Mouse (Mus musculus) cerebellum, adult 18-20 months (tissue): ENCODE measurements around the gene Lgmn.

Experiments
- DNase-seq, 2 experiments: peaks; one replicate each; pipeline ENCODE4 v3.0.0; 2021

Lgmn gene

GRCm38 (mm10) chr12:102439632-102440023, at the start of gene Lgmn:
TSS of gene Lgmn (minus strand) at chr12:102439813.
- DNase-seq = peak; percentile 100

GRCm38 (mm10) chr12:102484946-102485345, 45.3 kb upstream of the Lgmn start:
- DNase-seq = peak in 1 of 2 experiments; percentile 18

DNA sequence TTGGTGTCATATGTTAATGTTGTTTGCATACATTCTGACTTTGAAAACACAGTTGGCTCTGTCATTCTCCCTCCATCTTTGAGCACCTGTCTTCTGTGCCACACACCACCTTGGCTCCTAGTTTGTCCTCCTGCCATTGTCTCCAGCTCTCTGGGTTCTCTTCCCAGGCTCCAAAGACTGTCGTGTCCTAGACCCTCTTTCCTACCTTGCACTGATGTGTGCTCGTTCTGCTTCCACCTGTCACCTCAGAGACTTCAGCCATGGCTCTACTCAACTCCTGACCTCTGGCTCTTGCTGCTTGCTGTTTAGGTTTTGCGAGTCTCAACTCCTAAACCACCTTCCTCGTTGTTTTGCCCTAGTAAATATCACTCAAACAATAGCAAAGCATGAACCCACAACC, 40.9 kb upstream of the Lgmn start:
- DNase-seq = no peak

DNA sequence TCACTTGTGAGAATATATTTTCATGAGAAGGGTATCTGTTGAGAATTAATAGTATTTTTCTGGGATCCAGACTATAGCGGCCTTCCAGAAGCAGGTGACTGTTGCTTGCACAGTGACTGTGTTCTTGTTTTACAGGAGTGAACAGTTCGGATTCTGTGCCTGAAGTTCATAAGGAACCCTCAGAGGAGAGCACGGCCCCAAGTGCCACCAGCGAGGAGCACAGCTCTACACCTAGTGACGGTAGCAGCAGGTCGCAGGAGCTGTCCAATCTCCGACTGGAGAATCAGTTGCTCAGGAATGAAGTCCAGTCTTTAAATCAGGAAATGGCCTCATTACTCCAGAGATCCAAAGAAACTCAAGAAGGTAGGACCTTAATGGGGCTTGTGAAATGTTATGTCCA, 34.8 kb upstream of the Lgmn start:
- DNase-seq = no peak

DNA sequence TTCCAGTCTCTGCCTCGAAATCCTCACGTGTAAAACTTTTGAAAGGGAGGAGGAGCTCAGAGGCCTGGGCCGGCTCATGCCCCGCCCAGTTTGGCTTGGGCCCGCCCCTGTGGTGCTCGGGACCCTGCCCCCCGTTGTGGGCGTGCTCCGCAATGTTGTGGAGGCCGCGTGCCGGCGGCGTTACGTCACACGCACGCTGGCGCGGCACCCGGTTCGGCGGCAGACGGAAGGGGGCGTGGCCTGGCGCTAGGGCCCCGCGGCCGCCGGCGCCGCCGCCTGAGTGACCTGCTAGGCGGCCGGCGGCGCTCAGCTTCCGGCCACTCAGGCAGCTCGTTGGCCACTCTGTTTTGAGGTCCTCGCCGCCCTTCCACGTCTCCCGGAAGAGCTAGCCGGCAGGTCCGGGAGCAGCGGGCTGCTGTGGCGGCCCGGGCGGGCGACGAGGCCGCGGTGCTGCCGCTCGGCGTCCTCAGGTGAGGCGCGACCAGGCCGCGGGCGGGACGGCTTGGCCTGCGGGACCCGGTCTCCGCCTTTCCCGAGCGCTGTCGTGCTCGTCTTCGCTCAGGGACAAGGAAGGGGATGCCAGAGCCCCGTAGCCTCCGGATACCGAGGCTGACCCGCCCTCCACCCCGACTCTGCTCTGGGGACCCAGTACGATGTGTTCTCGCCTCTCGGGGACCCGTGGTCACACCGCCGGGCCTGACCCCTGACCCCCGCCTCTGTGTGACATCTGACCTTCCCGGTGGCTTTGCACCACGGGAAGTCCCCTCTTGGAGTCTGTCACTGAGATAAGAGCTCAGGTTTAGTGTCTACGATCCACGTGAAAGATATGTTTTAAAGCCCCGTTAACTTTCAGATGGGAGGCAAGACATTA, 29.5 kb upstream of the Lgmn start, which contains the start of gene Golga5:
Golga5 (plus strand) TSS at position 242 of the 871 bp plus-strand sequence.
- peak; percentile 95 to 99 for DNase-seq

DNA sequence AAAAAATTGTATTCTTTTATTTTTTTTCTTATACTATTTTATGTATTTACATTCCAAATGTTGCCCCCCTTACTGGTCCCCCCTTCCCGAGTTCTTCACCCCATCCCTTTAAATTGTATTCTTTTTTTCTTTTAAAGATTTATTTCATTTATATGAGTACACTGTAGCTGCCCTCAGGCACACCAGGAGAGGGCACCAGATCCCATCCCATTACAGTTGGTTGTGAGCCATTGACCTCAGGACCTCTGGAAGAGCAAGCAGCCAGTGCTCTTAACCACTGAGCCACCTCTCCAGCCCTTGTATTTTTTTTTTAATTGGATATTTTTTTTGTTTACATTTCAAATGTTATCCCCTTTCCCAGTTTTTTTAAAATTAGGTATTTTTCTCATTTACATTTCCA, 28.5 kb upstream of the Lgmn start:
- DNase-seq = peak; percentile 39 to 44

GRCm38 (mm10) chr12:102464650-102465049, 25.0 kb upstream of the Lgmn start:
- no peak for DNase-seq

DNA sequence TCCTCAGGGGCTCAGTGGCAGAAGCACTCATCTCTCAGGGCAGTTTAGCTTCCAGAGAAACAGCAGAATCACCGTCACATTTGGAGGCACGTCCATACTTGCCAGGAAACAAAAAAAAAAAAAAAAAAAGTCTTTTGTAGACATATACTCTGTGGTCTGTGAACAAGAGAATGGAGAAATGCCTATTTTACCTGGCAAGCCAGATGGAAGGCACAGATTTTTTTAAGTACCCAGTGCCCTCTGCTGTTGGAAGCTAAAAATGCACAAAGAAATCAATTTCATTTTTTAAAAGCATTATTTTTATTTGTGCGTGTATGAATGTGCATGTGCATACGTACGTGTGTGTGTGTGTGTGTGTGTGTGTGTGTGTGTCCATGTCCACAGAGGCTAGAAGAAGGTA, 21.6 kb upstream of the Lgmn start:
- DNase-seq = no peak

DNA sequence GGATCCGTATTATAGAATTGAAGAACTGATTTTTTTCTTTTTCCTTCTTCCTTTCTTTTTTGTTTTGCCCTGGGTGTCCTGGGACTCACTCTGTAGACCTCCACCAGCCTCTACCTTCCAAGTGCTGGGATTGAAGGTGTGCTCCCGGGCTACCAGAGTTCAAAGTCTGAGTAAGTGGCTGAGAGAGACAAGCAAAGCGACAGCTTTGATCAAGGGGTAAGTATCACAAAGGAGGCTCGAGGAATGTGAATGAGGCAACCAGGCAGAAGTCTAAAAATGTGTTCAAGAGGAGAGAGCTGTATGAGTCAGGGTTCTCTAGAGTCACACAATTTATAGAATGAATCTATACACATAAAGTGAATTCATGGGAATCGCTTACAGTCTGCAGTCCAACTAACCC, 20.4 kb upstream of the Lgmn start:
- no peak for DNase-seq

DNA sequence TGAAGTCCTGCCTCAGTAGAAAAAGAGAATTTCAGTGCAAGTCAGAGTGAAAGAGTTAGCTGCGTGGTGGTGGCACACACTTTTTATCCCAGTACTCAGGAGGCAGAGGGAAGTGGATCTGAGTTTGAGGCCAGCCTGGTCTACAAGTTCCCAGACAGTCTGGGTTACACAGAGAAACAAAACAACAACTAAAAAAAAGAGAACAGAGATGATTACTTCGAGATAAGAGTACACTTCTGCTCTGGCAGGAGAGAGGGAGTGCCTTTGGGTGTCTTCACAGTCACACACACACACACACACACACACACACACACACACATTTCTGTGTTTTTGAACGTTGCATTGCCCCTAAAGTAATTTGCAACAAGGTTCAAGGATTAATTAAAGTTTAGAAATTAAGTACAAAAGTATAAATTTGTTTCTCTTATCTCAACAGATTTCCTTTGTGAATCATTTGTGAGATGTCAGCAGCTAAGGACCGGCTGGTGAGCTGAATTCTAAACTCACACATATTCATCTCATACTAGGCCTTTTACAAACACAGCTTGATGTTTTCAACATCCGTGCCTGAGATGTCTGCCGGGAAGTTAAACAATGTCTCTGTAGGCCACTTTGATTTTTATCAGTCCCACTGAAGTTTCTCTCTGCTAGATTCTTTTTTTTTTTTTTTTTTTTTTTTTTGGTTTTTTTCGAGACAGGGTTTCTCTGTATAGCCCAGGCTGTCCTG, 17.0 kb upstream of the Lgmn start:
- no peak for DNase-seq

DNA sequence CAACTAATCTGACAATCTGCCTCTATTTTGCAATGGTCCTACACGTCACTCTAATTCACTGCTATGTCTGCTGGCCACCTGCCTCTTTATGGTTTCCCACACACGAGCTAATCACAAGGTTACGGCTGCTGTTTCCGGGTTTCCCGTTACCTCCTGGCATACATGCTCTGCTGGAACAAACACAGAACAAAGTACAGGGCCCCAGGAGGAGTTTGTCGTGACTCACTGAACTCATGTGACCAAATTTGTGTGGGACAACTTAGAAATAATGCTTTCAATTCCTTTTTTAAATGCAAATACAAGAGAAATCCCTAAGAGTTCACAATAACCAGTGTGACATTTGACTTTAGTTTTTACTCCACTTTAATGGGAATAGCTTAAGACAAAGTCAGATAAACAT, 14.0 kb upstream of the Lgmn start:
- no peak for DNase-seq

DNA sequence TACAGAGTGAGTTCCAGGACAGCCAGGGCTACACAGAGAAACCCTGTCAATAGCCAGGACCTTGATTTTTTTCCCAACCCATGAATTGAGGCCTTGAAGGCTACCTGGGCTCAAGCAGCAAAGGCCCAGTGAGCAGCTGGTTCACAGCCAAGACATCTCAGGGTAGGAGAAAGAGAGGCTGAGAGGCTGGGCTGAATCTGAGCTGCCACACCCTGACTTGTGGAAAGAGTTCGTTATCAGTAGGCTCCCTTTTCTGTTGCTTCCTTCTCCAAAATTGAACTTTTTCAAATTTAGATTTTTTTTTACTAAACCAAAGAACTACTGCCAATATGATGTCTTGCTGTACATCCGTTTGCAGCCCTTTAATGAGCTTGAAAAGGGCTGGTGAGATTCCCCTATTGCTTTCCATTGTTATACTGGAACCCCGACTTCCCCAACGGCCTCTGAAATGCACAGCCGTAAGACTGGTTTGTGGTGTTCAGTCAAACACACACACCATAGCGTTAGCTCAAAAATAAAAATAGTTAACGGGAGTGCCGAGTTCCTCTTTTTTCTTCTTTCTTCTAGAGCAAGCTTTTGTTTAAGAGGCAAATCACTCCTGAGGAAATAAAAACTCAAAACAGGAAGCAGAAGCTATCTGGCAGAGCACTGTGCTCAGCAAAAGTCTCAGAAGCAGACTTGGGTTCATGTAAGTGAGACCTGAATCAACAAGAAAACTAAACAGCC, 11.7 kb upstream of the Lgmn start:
- no peak for DNase-seq

DNA sequence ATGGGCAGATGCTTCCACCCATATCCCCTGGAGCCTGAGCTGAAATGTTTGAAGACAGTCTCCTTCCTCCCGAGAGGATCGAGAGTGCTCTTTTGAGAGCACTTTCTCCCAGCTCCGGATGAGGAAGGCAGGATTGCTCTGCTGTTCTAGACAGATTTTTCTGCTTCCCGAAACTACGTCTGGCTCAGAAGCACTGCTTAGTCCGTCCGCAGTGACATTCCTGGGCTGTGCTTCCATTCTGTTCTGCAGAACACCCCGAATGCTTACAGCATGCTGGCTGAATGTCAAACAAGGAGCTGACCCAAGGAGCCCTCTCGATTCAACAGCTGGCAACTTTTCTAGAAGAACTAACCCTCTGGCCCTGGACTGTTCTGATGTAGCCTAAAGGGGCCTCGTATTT, 10.8 kb upstream of the Lgmn start:
- no peak for DNase-seq

- no peak for DNase-seq
Measured at GRCm38 (mm10) chr12:102445436-102445835, 5.8 kb upstream of the Lgmn start.

DNA sequence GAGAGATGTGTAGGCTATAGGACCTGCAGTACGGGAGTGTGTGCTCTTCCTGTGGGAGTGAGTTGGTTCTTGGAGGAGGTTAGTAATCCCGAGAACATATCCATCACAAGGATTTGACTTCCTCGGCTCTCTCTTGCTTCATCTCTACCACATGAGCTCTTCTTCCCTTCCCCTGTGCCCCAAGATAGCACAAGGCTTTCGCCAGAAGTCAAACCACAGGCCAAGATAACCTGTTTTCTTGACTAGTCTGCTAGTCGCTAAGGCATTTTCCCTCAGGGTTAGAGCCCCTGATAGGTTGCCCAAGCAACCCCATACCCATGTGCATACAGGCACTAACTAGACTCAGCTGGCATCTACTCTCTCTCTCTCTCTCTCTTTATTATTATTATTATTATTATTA, 4.1 kb upstream of the Lgmn start:
- no peak for DNase-seq

DNA sequence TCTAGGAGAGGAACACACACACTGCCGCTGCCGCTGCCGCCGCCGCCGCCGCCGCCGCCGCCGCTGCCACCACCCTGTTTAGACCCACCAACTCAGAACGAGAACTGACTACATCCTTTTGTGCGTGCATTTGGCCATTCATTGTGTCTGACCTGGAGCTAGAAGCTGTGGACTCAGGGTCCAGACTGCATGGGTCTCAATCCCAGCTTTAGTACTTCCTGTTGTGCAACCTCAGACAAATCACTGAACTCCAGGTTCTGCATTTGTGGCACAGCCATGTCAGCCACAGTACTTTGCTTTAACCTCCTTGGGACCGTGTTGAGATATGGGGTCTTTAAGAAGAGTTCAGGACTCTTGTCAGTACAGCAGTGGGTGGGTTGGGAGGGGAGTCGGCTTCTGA, 3.0 kb upstream of the Lgmn start:
- no peak for DNase-seq

DNA sequence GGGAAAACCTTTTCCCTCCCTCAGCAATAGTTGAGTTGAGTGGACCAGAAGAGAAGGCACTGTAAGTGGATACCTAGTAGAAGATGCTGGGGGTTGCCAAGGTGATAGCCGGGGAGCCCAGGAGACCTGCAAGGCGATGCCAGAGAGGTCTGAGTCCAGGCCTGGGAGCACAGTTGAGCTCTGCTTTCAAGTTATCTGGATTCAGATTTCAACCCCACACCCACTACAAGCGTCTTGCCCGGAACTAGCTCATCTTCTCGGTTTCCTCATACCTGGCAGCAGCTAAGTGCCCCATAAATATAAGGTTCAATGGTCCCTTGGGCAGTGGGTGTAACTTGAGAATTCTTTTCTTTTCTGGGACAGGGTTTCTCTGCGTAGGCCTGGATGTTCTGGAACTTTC, 1.5 kb upstream of the Lgmn start:
- no peak for DNase-seq

DNA sequence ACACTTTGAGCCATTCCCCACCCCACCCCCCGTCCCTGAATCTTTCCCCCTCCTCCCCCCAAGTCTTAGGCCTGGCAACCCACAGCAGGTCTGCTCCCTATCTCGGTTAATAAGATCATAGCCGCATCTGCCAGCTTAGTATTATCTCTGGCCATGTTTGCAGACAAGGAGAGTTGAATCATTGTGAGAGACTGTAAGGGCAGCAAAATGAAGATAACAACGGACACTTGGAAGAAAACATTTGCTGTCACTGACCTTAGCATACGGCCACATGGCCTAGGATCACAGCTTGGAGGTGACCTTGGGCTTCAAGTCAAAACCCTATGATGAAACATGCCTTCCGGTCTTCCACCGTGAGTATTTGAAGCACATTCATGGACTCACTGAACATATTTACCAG, 938 bp upstream of the Lgmn start:
- DNase-seq = no peak

- DNase-seq = no peak
Measured at GRCm38 (mm10) chr12:102438983-102439631, 506 bp downstream of the Lgmn start.

- DNase-seq = peak in 1 of 2 experiments; percentile 26
Measured at GRCm38 (mm10) chr12:102437952-102438351, 1.7 kb downstream of the Lgmn start.

DNA sequence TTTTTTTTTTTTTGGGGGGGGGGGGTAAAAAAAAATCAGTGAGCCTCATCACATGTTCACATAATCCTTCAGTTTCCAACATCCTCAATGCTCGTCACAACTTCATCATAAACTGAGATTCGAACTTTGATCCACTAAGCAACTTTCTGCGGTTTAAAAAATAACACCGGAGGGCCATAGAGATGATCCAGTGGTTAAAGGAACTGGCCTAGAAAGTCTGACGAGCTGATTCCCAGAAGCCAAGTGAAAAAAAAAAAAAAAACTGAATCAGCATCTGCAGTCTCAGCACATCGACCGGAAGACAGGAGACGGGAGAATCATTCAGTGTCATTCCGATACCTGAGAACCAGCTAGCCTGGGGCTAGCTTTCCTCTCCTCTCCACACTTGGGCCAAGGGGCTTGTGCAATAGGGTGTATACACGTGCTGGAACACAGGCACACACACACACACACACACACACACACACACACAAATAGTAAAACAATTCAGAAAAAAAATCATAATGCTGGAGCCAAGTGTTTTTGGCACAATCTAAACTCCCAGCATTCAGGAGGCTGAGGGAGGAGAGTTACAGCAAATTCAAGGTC, 2.6 kb downstream of the Lgmn start:
- no peak for DNase-seq

- no peak for DNase-seq
Measured at GRCm38 (mm10) chr12:102434107-102434506, 5.5 kb downstream of the Lgmn start.

GRCm38 (mm10) chr12:102432238-102432637, 7.4 kb downstream of the Lgmn start:
- peak; percentile 9 to 28 for DNase-seq
